Mouse (Mus musculus): ENCODE measurements around the gene Rif1. TPM values are rescaled to one million over a fixed set of nuclear protein-coding genes. Genes with fewer than 3 reads are reported as not detected.

Rif1 gene
- total and polyA plus RNA-seq, 2 experiments from 2014 or later, result 17.1 to 17.5 TPM

DNA sequence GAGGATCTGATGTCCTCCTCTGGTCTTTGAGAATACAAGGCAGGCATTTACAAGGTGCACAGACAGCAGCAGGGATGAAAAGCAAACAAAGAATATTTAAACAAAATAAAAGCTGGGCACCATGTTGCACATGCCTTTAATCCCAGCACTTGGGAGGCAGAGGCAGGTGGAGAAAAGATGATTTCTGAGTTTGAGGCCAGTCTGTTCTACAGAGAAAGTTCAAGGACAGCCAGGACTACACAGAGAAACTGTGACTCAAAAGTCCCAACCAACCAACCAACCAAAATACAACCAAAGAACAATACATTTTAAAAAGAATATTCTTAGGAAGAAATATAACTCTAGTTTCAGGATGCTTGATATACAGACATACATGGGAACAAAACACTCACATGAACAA, 15.0 kb upstream of the Rif1 start:
- H3K4me3 ChIP-seq (ENCODE audit: low read length), result no peak overlapping the region
- no peak overlapping the region for H3K9ac ChIP-seq (replicated peaks; ENCODE audit: low read length)
- H3K4me1 ChIP-seq (ENCODE audit: insufficient read depth, low read length), result no peaks in the 10 kb centered on the region
- H3K4me2 ChIP-seq (ENCODE audit: low read depth, low read length), result no peak overlapping the region
- no peak overlapping the region for H3K27ac ChIP-seq
- H3K36me3 ChIP-seq (ENCODE audit: insufficient read depth, low read length), result no peaks in the 10 kb centered on the region
- DNase-seq (ENCODE audit: low spot score) (no peak), ATAC-seq (no peak)
- TF ChIP-seq CTCF (IDR thresholded peaks at IDR 0.05; ENCODE audit: low read depth), result no peak
- no peaks in the 10 kb centered on the region for H3K27me3 ChIP-seq (ENCODE audit: insufficient read depth, low read length)
- no peaks in the 10 kb centered on the region for H3K9me3 ChIP-seq (ENCODE audit: low read length)

- no peak overlapping the region for H3K4me3 ChIP-seq (ENCODE audit: low read length)
- H3K4me2 ChIP-seq (ENCODE audit: low read depth, low read length), result no peak overlapping the region
- no peak overlapping the region for H3K27ac ChIP-seq
- TF ChIP-seq CTCF (IDR thresholded peaks at IDR 0.05; ENCODE audit: low read depth), result no peak
- WGBS, result 54% methylated on average over 1 of the region's 1 CpGs
- no peaks in the 10 kb centered on the region for H3K9me3 ChIP-seq (ENCODE audit: low read length)
- H3K4me1 ChIP-seq (ENCODE audit: insufficient read depth, low read length), result no peaks in the 10 kb centered on the region
- ATAC-seq, result no peak
- DNase-seq (ENCODE audit: low spot score), result peak; percentile 9
- H3K9ac ChIP-seq (replicated peaks; ENCODE audit: low read length), result no peak overlapping the region
- no peaks in the 10 kb centered on the region for H3K27me3 ChIP-seq (ENCODE audit: insufficient read depth, low read length)
- no peaks in the 10 kb centered on the region for H3K36me3 ChIP-seq (ENCODE audit: insufficient read depth, low read length)
These were observed 4.0 kb upstream of the Rif1 start for GRCm38 (mm10) chr2:52068641-52069040.

DNA sequence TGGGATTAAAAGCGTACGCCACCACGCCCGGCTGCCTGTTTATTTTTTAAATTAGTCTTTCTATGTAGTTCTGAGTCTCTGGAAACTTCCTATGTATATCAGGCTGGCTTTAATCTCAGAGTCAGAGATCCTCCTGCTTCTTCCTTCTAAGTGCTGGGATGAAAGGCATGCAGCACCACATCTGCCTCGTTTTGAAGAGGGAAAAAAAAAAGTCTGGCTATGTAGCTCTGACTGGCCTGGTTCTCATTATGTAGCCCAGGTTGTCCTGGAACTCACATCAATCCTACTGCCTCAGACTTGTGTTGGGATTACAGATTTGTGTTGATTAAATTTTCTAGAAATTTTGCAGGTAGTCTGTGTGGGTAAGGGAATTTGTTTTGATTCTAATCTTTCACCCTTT, 1.8 kb upstream of the Rif1 start:
- H3K36me3 ChIP-seq (ENCODE audit: insufficient read depth, low read length), result no peaks in the 10 kb centered on the region
- no peak for TF ChIP-seq CTCF (IDR thresholded peaks at IDR 0.05; ENCODE audit: low read depth)
- no peak for DNase-seq (ENCODE audit: low spot score)
- no peak overlapping the region for H3K9ac ChIP-seq (replicated peaks; ENCODE audit: low read length)
- ATAC-seq, result no peak
- no peak overlapping the region for H3K4me3 ChIP-seq (ENCODE audit: low read length)
- H3K27me3 ChIP-seq (ENCODE audit: insufficient read depth, low read length), result no peaks in the 10 kb centered on the region
- H3K9me3 ChIP-seq (ENCODE audit: low read length), result no peaks in the 10 kb centered on the region
- H3K4me1 ChIP-seq (ENCODE audit: insufficient read depth, low read length), result no peaks in the 10 kb centered on the region
- H3K4me2 ChIP-seq (ENCODE audit: low read depth, low read length), result no peak overlapping the region
- no peak overlapping the region for H3K27ac ChIP-seq
- WGBS, result 85% methylated on average over 5 of the region's 5 CpGs

- DNase-seq (ENCODE audit: low spot score) (no peak), ATAC-seq (no peak)
- no peak for TF ChIP-seq CTCF (IDR thresholded peaks at IDR 0.05; ENCODE audit: low read depth)
- WGBS, result 29% methylated on average over 13 of the region's 13 CpGs
- Histone ChIP-seq H3K4me3 (ENCODE audit: low read length) (no peak overlapping the region), H3K27ac (no peak overlapping the region), H3K9me3 (ENCODE audit: low read length) (no peaks in the 10 kb centered on the region), H3K4me1 (ENCODE audit: insufficient read depth, low read length) (no peaks in the 10 kb centered on the region), H3K9ac (replicated peaks; ENCODE audit: low read length) (no peak overlapping the region), H3K36me3 (ENCODE audit: insufficient read depth, low read length) (no peaks in the 10 kb centered on the region), H3K4me2 (ENCODE audit: low read depth, low read length) (peak overlapping the region; percentile 78), H3K27me3 (ENCODE audit: insufficient read depth, low read length) (no peaks in the 10 kb centered on the region)
These were observed 1.2 kb upstream of the Rif1 start for GRCm38 (mm10) chr2:52071241-52071991.

DNA sequence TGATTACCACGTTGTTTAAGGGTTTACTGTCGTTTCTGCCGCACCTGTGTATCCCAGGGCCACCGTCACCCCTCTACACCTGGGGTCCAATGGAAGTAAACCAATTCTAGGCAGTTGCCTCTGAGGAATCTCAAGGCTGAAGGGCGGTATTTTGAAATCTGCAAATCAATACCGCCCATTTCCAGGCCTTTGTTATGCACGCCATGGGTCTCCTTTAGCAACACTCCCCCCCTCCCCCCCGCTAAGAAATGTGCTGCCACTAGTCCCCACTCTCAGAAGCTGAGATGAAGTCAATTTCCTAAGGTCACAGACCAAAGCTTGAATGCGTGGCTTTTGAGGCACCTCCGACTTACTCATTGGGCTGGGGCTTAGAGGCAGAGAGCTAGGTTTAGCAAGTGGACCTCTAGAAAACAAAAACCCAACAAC, 554 bp upstream of the Rif1 start:
- WGBS, result 2% methylated on average over 10 of the region's 10 CpGs
- ATAC-seq, result peak; percentile 21
- TF ChIP-seq CTCF (IDR thresholded peaks at IDR 0.05; ENCODE audit: low read depth), result no peak

DNA sequence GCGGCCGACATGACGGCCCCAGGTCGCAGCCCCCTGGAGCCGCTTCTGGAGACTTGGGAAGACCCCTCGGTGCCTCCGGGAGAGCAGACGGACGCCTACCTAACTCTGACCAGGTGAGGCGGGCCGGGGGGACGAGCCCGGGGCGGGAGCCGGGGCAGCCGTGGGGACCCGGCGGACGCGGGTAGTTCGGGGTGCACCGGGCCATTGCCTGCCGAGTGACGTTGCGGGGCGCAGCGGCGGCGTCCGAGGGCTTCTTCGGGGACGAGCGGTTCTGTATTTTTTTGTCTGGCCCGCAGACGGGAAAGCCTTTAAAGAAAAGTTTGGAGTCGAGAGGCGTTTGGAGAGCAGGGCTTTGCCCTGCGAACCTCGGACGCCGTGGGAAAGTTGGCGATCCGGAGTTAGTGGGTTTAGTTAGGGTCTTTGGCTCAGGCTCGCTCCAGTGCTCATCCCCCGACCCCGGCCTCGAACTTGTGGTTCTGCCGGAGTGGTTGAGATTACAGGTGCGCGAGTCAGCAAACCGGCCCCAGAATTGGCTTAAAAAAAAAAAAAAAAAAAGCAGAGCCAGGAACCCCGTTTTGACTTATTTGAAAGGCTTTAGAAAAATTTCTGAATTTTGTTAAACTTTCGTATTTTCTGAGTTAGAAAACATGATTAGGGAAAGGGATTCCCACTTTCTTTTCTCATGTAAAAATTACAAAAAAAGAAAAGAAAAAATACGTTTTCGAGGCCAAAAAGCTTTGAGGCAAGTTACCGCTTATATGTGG, 691 bp downstream of the Rif1 start:
- Histone ChIP-seq H3K4me3 (ENCODE audit: low read length) (peak overlapping the region; percentile 75), H3K27ac (peak overlapping the region; percentile 58; the same call in 1 of the 2 replicates), H3K4me1 (ENCODE audit: insufficient read depth, low read length) (no peaks in the 10 kb centered on the region), H3K4me2 (ENCODE audit: low read depth, low read length) (peak overlapping the region; percentile 78), H3K9ac (replicated peaks; ENCODE audit: low read length) (peak overlapping the region; percentile 72), H3K27me3 (ENCODE audit: insufficient read depth, low read length) (no peaks in the 10 kb centered on the region), H3K36me3 (ENCODE audit: insufficient read depth, low read length) (no peaks in the 10 kb centered on the region), H3K9me3 (ENCODE audit: low read length) (no peaks in the 10 kb centered on the region)
- no peak for TF ChIP-seq CTCF (IDR thresholded peaks at IDR 0.05; ENCODE audit: low read depth)
- 1% methylated on average over 56 of the region's 56 CpGs for WGBS
- DNase-seq (ENCODE audit: low spot score) (peak; percentile 6), ATAC-seq (no peak)

More for the DNA sequence above, 554 bp upstream of the Rif1 start:
- Histone ChIP-seq H3K4me1 (ENCODE audit: insufficient read depth, low read length) (no peaks in the 10 kb centered on the region), H3K4me3 (ENCODE audit: low read length) (peak overlapping the region; percentile 75), H3K36me3 (ENCODE audit: insufficient read depth, low read length) (no peaks in the 10 kb centered on the region), H3K27me3 (ENCODE audit: insufficient read depth, low read length) (no peaks in the 10 kb centered on the region), H3K4me2 (ENCODE audit: low read depth, low read length) (peak overlapping the region; percentile 78), H3K9me3 (ENCODE audit: low read length) (no peaks in the 10 kb centered on the region), H3K27ac (peak overlapping the region; percentile 58; the same call in 1 of the 2 replicates), H3K9ac (replicated peaks; ENCODE audit: low read length) (peak overlapping the region; percentile 72)
- peak; percentile 13 for DNase-seq (ENCODE audit: low spot score)

All from hindbrain, postnatal 0 days (tissue).